Mouse (Mus musculus) thymus, postnatal 14 days (tissue): Measurements from ENCODE around the gene Gm17018.
A peak's percentile ranks its signal among the peaks of the same experiment; 100 is the strongest.

Source experiments
- DNase-seq: peaks from one replicate; pipeline ENCODE4 v3.0.0; 2021

The Gm17018 gene

DNA sequence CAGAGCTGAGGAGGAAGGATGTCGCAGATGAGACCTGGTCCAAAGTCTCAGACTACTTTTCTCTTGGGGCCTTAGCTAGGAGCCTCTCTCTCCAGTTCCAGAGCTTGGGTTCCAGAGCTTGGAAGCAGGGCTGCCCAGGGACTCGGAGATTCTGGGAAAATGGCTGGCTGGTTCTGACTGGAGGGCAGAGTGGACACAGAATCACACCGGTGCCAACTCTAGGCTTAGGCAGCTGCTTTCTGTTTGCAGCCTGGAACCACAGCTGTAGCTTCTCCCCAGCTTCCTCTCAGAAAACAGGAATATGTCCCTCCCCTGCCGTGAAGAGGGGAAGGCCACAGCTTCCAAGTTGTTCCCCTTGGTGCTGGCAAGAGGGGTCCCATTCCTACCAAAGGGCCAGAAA is 10.5 kb upstream of the Gm17018 start:
- DNase-seq, result no peak

DNA sequence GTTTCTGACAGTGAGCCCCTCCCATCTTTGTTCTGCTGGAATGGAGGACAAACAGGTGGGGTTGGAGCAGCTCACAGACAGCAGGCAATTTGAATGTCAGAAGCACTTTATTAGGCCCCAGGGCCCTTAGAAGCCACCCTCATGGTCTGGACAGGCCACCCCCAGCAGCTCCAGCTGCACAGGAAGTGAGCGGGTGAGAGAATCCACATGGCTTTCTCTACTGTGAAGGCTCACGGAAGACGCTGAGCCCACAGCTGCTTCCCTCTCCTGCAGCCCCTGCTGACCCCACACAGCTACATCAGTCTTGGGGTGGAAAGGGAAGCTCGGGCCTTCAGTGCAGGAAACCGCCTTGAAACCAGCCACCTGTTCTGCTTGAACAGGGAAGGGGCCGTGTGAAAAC is 8.2 kb upstream of the Gm17018 start:
- DNase-seq, result peak; percentile 40

DNA sequence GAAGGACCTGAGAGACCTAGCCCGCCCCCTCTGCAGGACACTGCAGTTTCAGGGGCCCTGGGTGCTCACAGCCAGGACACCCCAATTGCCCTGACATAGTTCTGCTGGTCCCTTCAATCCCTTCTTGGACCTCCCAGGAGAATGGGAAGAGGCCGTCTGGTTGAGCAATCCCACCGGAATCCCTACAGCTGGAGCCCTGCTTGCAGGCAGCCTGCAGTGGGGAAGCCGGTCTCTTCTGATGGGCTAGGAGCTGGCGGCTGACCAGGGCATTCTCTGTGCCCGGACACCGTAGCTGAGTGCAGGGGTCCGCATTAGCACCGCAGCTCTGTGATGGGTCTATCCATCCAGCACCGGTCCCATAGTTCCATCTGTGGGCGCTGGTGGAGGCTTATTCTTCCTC is 6.3 kb upstream of the Gm17018 start:
- no peak for DNase-seq

GRCm38 (mm10) chr19:45565925-45566715 is 5.7 kb downstream of the Gm17018 start:
- DNase-seq, result no peak

DNA sequence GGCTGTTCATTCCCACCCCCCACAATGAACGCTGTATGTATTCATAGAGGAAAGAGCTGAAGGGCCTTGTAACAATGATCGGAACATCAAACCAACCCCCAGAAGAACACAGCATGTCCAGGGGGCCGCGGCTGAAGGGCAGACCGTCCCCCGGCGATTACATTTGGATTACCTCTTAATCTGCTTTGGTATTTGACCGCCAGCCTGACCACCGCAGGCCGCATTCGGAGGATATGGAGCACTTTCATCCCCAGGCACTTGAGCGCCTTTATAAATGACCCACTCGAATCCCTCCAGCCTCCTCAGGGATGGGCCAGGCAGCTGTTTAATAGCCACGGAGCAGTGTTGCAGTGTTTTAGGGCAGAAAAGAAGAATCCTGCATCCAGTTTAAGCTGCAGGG is 7.0 kb downstream of the Gm17018 start:
- DNase-seq, result no peak

DNA sequence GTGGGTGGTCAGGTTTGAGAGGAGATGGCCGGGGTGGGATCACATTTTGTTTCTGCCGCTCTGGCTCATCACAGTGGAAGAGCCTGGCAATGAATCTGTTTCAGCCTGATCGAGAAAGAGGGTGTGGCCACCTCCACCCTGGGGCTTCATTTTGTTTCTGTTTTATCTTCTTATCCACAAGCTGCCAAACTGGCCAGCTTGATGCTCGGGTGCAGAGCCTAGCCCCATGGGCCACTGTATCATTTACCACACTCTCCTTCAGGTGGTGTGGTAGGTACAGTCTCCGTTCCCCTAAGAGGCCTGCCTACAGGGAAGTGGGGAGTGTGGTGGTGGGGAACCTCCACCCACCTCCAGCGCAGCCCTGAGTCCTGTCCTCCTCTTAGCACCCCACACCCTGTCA is 12.6 kb downstream of the Gm17018 start:
- DNase-seq, result no peak

- peak; percentile 90 for DNase-seq
These were observed 13.4 kb downstream of the Gm17018 start for GRCm38 (mm10) chr19:45573861-45574267.

DNA sequence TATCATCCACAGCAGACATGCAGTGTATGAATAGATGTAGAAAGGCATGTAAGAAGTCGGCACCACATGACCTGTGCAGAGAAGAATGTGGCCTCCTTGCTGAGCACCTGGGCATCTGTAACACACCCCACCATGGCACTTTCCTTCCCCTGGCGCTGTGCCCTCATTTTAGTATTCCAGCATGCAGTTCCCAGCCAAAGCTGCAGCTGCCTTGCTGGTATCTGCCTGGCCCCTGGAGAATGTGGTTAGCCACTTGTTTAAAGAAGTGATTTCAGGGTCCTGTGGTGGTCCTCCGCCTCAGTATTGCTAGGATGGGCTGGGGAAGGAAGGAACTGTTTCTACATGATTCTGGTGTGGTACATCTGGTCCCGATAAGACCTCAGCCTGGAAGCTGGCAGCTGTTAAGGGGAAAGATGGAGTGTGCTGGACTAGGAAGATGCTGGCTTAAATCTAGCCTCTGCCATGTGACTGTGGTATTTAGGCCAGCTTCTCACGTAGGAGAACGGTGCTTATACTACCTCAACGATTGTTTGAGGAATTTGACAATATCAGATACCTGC is 14.0 kb downstream of the Gm17018 start:
- DNase-seq, result peak; percentile 26

DNA sequence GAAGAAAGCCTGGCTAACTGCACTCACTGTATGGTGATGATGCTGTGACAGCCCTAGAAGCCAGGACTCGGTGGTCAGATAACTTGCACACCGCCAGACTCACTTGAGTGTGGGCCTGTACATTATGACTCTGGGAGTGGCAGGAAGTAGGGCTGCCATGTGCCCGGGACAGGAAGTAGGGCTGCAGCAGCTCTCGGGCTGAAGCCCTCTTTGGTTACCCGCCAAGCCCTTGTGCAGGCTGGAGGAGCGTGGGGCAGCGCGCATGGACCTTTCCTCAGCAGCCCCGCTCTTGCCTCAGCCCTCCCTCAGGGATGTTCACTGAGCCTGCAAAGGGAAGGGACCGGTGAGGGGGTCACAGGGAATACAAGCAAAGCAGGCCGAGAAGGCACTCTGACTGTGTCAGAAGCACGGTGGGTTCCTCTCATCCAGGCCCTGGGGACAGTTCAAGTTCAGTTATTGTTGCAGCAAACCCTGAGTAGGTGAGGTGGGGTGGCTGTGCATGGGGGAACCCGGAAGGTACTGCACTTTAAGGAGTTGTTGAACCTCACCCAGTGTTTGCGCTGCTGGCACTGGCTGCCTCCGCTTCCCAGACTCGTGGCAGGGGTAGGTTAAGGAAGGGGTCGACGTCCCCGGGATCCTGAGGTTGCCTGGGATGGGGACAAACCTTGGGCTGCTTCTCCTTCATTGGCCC is 14.7 kb downstream of the Gm17018 start:
- peak; percentile 75 for DNase-seq

GRCm38 (mm10) chr19:45575632-45576001 is 15.2 kb downstream of the Gm17018 start:
- DNase-seq, result peak; percentile 31

- DNase-seq, result peak; percentile 82
These were observed 16.8 kb downstream of the Gm17018 start for GRCm38 (mm10) chr19:45577141-45577750.

DNA sequence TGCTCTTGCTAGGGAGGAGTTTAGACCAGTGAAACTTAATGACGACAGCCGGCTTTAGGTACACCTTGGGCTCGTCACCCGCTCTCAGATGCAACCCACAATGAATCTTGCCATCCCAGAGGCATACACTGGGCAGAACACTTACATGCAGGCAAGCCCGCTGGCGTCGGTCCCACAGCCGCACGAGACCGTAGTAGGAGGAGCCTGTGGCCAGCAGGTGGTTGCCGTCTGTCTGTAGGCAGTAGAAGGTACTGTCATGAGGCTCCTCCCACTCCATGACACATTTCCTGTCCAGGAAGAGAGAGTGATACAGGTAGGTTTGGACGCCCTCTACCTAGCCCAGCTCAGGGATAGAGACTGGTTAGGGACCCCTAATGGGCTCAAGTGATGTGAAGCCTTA is 18.6 kb downstream of the Gm17018 start:
- DNase-seq, result peak; percentile 33

DNA sequence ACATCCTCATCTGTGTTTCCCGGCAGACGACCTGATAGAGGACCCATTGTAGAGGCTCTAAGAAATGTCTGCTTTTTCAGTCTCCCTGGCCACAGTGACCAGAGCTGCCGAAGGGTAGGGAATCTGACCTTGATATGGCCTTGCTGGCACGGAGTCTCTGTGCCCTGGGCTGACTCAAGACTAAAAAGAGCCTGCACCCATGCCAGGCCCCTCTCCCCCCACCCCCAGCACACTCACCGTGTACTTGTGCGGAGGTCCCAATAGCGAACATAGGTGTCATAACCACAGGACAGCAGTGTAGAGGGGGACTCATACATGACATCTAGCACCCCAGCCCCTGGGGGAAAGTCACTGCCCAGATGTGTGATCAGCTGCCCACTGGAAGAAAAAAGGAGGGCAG is 19.0 kb downstream of the Gm17018 start:
- DNase-seq, result no peak

GRCm38 (mm10) chr19:45580235-45580634 is 19.8 kb downstream of the Gm17018 start:
- DNase-seq, result no peak

DNA sequence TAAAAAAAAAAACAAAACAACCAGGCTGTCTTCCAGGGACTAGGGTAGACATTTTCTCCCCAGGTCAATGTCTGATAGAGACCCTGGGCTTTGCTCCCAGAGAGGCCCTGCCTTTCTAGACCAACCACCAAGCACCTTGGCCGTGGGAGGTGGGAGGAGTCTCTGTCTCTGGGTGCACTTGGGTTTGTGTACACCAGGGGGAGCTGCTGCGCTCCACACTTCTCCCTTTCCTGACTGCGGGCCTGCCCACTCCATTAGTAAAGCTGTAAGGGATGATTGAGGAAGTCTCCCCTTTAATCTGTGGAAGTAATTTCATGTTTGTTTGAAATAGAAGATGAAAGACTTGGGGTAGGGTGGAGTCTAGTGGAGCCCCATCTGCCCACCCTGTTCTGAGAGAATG is 20.8 kb downstream of the Gm17018 start:
- DNase-seq, result peak; percentile 71

GRCm38 (mm10) chr19:45582161-45582560 is 21.7 kb downstream of the Gm17018 start:
- no peak for DNase-seq

DNA sequence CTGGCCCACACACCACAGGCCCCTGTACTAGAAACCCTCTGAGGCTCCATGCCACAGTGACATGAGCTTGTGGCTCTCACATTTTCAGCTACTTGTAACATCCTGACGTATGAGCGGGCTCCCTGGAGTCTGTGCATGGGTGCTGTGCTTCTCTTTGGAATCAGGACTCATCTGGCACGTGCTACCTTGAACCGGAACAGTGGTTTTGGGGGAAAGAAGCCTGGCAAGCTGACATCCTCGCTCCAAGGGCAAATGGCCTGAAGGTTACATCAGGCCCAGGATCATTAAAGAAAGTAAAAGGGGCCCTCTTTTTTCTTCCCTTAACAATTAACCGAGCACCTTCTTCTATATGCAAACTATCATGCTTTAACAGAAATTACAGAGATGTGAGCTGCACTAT is 22.7 kb downstream of the Gm17018 start:
- no peak for DNase-seq

DNA sequence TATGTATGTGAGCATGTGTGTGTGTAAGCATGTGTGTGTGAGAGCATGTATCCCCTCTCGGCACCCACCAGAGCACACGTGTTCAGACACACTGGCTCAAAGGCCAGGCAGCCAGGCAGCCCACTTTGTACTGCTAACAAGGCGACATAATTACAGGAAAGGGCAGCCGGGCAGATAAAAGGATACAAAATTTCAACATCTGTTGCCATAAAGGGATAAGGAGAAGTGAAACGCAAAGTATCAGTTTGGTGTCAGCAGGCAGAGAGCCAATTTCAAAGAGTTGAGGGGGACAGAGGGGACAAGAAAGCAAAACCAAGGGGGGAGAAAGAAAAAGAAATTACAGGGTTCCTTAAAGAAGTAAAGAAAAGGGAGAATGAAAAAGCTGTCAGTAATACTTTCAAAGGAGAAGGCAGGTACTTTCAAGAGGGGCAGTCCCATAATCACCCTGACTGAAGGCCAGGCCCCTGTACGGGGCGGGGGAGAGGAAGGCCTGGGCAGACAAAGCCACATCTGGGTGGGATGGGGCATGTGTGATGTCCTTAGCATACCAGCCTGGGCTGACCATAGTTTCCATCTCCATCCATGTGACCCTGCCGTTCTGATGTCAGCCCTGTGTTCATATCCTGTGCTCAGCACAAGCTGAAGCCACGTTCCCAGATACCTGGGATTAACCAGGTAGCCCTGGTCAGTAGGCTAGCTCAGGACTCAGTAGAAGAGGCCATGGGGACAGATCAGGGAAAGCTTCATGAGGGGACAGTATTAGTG is 24.6 kb downstream of the Gm17018 start:
- DNase-seq, result no peak

DNA sequence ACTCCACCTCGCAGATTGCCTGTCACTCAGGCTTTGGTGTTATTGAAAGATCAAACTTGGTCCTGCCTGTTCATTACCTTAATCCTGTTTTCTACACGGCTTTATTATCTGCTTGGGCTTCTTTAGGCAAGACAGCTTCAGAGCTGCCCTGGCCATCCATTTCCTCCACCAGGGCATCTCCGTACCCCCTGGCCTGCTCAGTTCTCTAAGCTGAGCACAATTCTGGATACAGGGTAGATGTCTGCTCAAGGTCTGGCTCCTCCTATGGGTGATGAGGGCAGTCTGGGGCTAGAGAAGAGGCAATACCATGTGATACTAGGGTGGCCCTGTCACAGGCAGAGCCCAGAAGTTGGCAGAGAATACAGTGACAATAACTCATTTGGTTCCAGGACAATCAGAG is 26.4 kb downstream of the Gm17018 start:
- no peak for DNase-seq

DNA sequence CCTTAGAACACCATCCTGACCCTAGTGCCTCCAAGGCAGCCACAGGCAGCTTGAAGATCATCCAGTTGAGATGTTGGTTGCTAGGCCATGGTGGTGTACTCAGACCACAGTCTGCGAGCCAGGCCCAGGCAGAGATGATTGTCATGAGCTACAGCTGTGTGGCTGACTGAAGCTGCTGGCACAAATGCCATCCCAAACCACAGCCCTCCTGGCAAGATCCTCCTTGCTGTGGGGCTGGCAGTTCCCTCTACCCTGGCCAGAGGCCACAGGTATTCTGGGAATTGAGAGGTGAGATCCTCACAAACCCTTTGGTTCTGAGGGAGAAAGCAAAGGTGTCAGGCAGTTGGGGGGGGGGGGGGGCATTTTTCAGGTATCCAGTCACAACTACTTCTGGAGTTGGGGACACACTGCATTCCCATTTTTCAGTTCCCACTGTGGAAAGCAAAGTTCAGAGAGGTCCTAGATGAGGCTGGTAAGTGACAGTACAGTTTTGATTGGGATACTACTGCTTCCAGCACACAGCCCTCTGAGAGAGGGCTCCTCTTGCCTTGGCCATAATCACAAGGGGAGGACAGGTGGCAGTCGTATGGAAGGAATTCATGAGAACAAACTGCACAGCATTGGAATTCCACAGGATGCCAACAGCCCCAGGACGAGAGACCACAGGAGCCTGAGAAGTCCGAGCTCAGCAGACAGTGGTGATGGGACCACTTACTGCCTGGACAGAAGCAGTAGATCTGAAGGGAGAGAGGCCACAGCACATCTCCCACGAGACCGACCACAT is 27.3 kb downstream of the Gm17018 start:
- DNase-seq, result no peak

DNA sequence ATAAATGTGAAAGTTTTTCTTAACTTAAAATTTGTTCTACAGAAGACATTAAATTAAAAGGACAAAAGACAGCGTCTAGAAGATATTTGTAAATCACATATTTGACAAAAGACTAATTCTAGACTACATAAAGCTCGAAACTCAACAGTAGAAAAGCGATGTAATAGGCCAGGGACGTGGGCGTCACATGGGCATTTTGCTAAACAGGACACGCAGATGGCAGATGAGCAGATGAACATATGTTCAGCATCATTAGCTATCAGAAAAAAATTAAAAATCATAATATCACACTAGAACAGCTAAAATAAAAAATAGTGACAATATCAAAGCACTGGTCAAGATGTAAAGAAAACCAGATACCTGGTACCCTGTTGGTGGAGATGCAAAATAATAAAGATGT is 29.3 kb downstream of the Gm17018 start:
- no peak for DNase-seq

- no peak for DNase-seq
These were observed 31.3 kb downstream of the Gm17018 start for GRCm38 (mm10) chr19:45591704-45592103.
